Mouse (Mus musculus) telencephalon, adult 2 months (tissue): Measurements from ENCODE around the gene Arhgap18.

ENCODE experiments used
- DNase-seq: peaks from one replicate; pipeline ENCODE4 v3.0.0-alpha.2; 2011; ENCODE audit warnings: low read depth, low spot score

Arhgap18 gene

GRCm38 (mm10) chr10:26832068-26832467, 78.8 kb downstream of the Arhgap18 start:
- no peak for DNase-seq

GRCm38 (mm10) chr10:26832669-26833249, 79.5 kb downstream of the Arhgap18 start:
- no peak for DNase-seq

GRCm38 (mm10) chr10:26833393-26833792, 80.2 kb downstream of the Arhgap18 start:
- DNase-seq, result no peak

- no peak for DNase-seq
Observed at GRCm38 (mm10) chr10:26849311-26849710, 96.1 kb downstream of the Arhgap18 start.

- DNase-seq, result no peak
Observed at GRCm38 (mm10) chr10:26849854-26850253, 96.6 kb downstream of the Arhgap18 start.

GRCm38 (mm10) chr10:26854556-26855100, 101.4 kb downstream of the Arhgap18 start:
- DNase-seq, result no peak

- no peak for DNase-seq
Observed at GRCm38 (mm10) chr10:26855851-26856535, 102.8 kb downstream of the Arhgap18 start.

- no peak for DNase-seq
Observed at GRCm38 (mm10) chr10:26857583-26857982, 104.4 kb downstream of the Arhgap18 start.

GRCm38 (mm10) chr10:26858537-26858936, 105.3 kb downstream of the Arhgap18 start:
- DNase-seq, result no peak

- no peak for DNase-seq
Observed at GRCm38 (mm10) chr10:26861231-26861630, 108.0 kb downstream of the Arhgap18 start.

GRCm38 (mm10) chr10:26862207-26862606, 109.0 kb downstream of the Arhgap18 start:
- DNase-seq, result no peak

- DNase-seq, result no peak
Observed at GRCm38 (mm10) chr10:26863982-26864381, 110.8 kb downstream of the Arhgap18 start.

GRCm38 (mm10) chr10:26870802-26871201, 117.6 kb downstream of the Arhgap18 start:
- DNase-seq, result no peak

GRCm38 (mm10) chr10:26877309-26877708, 124.1 kb downstream of the Arhgap18 start:
- DNase-seq, result peak; percentile 44

GRCm38 (mm10) chr10:26878924-26879600, 125.8 kb downstream of the Arhgap18 start:
- no peak for DNase-seq

GRCm38 (mm10) chr10:26884949-26885348, 131.7 kb downstream of the Arhgap18 start:
- DNase-seq, result peak; percentile 22

GRCm38 (mm10) chr10:26889226-26889625, 136.0 kb downstream of the Arhgap18 start:
- DNase-seq, result no peak

GRCm38 (mm10) chr10:26889754-26890153, 136.5 kb downstream of the Arhgap18 start:
- DNase-seq, result no peak

- DNase-seq, result peak; percentile 32
Observed at GRCm38 (mm10) chr10:26890269-26890955, 137.2 kb downstream of the Arhgap18 start.

GRCm38 (mm10) chr10:26893091-26893490, 139.9 kb downstream of the Arhgap18 start:
- no peak for DNase-seq

GRCm38 (mm10) chr10:26895726-26896125, 142.5 kb downstream of the Arhgap18 start:
- DNase-seq, result no peak

- DNase-seq, result no peak
Observed at GRCm38 (mm10) chr10:26900426-26900825, 147.2 kb downstream of the Arhgap18 start.
